Mouse (Mus musculus): ENCODE results near the gene Nars2. TPM values are rescaled to one million over a fixed set of nuclear protein-coding genes. Genes with fewer than 3 reads are reported as not detected.
A peak's percentile ranks its signal among the peaks of the same experiment; 100 is the strongest.

Gene Nars2
- polyA plus RNA-seq, 1 experiment from 2014 or later: 19.2 TPM

GRCm38 (mm10) chr7:97029151-97029550, 77.8 kb downstream of the Nars2 start:
- no peaks in the 10 kb centered on the region for H3K4me1 ChIP-seq

GRCm38 (mm10) chr7:97032412-97032811, 81.1 kb downstream of the Nars2 start:
- no peaks in the 10 kb centered on the region for H3K4me1 ChIP-seq
- H3K27me3 ChIP-seq: no peaks in the 10 kb centered on the region
- no peak overlapping the region for H3K4me3 ChIP-seq
- H3K9me3 ChIP-seq: no peaks in the 10 kb centered on the region
- H3K27ac ChIP-seq: no peak overlapping the region
- H3K4me2 ChIP-seq: no peak overlapping the region
- H3K9ac ChIP-seq: no peak overlapping the region
- no peak for ATAC-seq (ENCODE audit: insufficient number of reproducible peaks, low FRiP score, low TSS enrichment, low read depth)
- 55% methylated on average over 2 of the region's 2 CpGs for WGBS
- H3K36me3 ChIP-seq: 0 out of 2 replicates have a peak, but pooled peaks cover 6% of the 10 kb centered on the region

More at GRCm38 (mm10) chr7:97029151-97029550, 77.8 kb downstream of the Nars2 start:
- Histone ChIP-seq H3K4me2 (no peak overlapping the region), H3K36me3 (no peaks in the 10 kb centered on the region), H3K9me3 (no peaks in the 10 kb centered on the region), H3K9ac (no peak overlapping the region), H3K4me3 (no peak overlapping the region), H3K27me3 (no peaks in the 10 kb centered on the region), H3K27ac (no peak overlapping the region)
- ATAC-seq (ENCODE audit: insufficient number of reproducible peaks, low FRiP score, low TSS enrichment, low read depth): no peak
- 92% methylated on average over 10 of the region's 10 CpGs for WGBS

GRCm38 (mm10) chr7:97039641-97040040, 88.3 kb downstream of the Nars2 start:
- Histone ChIP-seq H3K9me3 (no peaks in the 10 kb centered on the region), H3K27me3 (no peaks in the 10 kb centered on the region), H3K36me3 (0 out of 2 replicates have a peak, but pooled peaks cover 12% of the 10 kb centered on the region), H3K4me1 (0 out of 2 replicates have a peak, but pooled peaks cover 2% of the 10 kb centered on the region), H3K27ac (no peak overlapping the region), H3K4me2 (no peak overlapping the region), H3K4me3 (no peak overlapping the region), H3K9ac (no peak overlapping the region)
- WGBS: 80% methylated on average over 4 of the region's 4 CpGs
- no peak for ATAC-seq (ENCODE audit: insufficient number of reproducible peaks, low FRiP score, low TSS enrichment, low read depth)

- ATAC-seq (ENCODE audit: insufficient number of reproducible peaks, low FRiP score, low TSS enrichment, low read depth): no peak
- H3K4me1 ChIP-seq: 0 out of 2 replicates have a peak, but pooled peaks cover 2% of the 10 kb centered on the region
- no peak overlapping the region for H3K9ac ChIP-seq
- H3K9me3 ChIP-seq: no peaks in the 10 kb centered on the region
- WGBS: 91% methylated on average over 6 of the region's 6 CpGs
- H3K4me3 ChIP-seq: no peak overlapping the region
- no peak overlapping the region for H3K27ac ChIP-seq
- H3K27me3 ChIP-seq: no peaks in the 10 kb centered on the region
- H3K36me3 ChIP-seq: 0 out of 2 replicates have a peak, but pooled peaks cover 8% of the 10 kb centered on the region
- no peak overlapping the region for H3K4me2 ChIP-seq
Measured at GRCm38 (mm10) chr7:97041868-97042449, 90.7 kb downstream of the Nars2 start.

- H3K9ac ChIP-seq: no peak overlapping the region
- WGBS: 68% methylated on average over 1 of the region's 1 CpGs
- 0 out of 2 replicates have a peak, but pooled peaks cover 8% of the 10 kb centered on the region for H3K36me3 ChIP-seq
- H3K9me3 ChIP-seq: no peaks in the 10 kb centered on the region
- no peak overlapping the region for H3K4me2 ChIP-seq
- H3K4me3 ChIP-seq: no peak overlapping the region
- no peak overlapping the region for H3K27ac ChIP-seq
- no peaks in the 10 kb centered on the region for H3K27me3 ChIP-seq
- H3K4me1 ChIP-seq: 0 out of 2 replicates have a peak, but pooled peaks cover 2% of the 10 kb centered on the region
- no peak for ATAC-seq (ENCODE audit: insufficient number of reproducible peaks, low FRiP score, low TSS enrichment, low read depth)
Measured at GRCm38 (mm10) chr7:97042981-97043380, 91.7 kb downstream of the Nars2 start.

- 84% methylated on average over 2 of the region's 2 CpGs for WGBS
- Histone ChIP-seq H3K4me3 (no peak overlapping the region), H3K27me3 (no peaks in the 10 kb centered on the region), H3K4me2 (no peak overlapping the region), H3K9ac (no peak overlapping the region), H3K36me3 (0 out of 2 replicates have a peak, but pooled peaks cover 2% of the 10 kb centered on the region), H3K9me3 (no peaks in the 10 kb centered on the region), H3K27ac (no peak overlapping the region), H3K4me1 (no peaks in the 10 kb centered on the region)
- no peak for ATAC-seq (ENCODE audit: insufficient number of reproducible peaks, low FRiP score, low TSS enrichment, low read depth)
Measured at GRCm38 (mm10) chr7:97060966-97061365, 109.7 kb downstream of the Nars2 start.

- Histone ChIP-seq H3K9ac (no peak overlapping the region), H3K9me3 (no peaks in the 10 kb centered on the region), H3K4me2 (no peak overlapping the region), H3K27me3 (no peaks in the 10 kb centered on the region), H3K27ac (no peak overlapping the region), H3K36me3 (no peaks in the 10 kb centered on the region), H3K4me3 (no peak overlapping the region), H3K4me1 (no peaks in the 10 kb centered on the region)
- WGBS: 72% methylated on average over 3 of the region's 3 CpGs
- no peak for ATAC-seq (ENCODE audit: insufficient number of reproducible peaks, low FRiP score, low TSS enrichment, low read depth)
Measured at GRCm38 (mm10) chr7:97071512-97071911, 120.2 kb downstream of the Nars2 start.

- no peaks in the 10 kb centered on the region for H3K36me3 ChIP-seq
- H3K9me3 ChIP-seq: no peaks in the 10 kb centered on the region
- WGBS: 72% methylated on average over 5 of the region's 5 CpGs
- no peak overlapping the region for H3K4me3 ChIP-seq
- no peaks in the 10 kb centered on the region for H3K27me3 ChIP-seq
- H3K4me2 ChIP-seq: no peak overlapping the region
- H3K27ac ChIP-seq: no peak overlapping the region
- H3K4me1 ChIP-seq: no peaks in the 10 kb centered on the region
- ATAC-seq (ENCODE audit: insufficient number of reproducible peaks, low FRiP score, low TSS enrichment, low read depth): no peak
- no peak overlapping the region for H3K9ac ChIP-seq
Measured at GRCm38 (mm10) chr7:97072061-97072460, 120.8 kb downstream of the Nars2 start.

GRCm38 (mm10) chr7:97074974-97075373, 123.7 kb downstream of the Nars2 start:
- Histone ChIP-seq H3K27me3 (no peaks in the 10 kb centered on the region), H3K4me3 (no peak overlapping the region), H3K9ac (no peak overlapping the region), H3K27ac (no peak overlapping the region), H3K36me3 (no peaks in the 10 kb centered on the region), H3K4me1 (0 out of 2 replicates have a peak, but pooled peaks cover 3% of the 10 kb centered on the region), H3K9me3 (no peaks in the 10 kb centered on the region), H3K4me2 (no peak overlapping the region)
- ATAC-seq (ENCODE audit: insufficient number of reproducible peaks, low FRiP score, low TSS enrichment, low read depth): no peak
- WGBS: 57% methylated on average over 1 of the region's 1 CpGs

- Histone ChIP-seq H3K4me3 (no peak overlapping the region), H3K4me1 (peaks cover 10% of the 10 kb centered on the region; the same call in 1 of the 2 replicates), H3K4me2 (no peak overlapping the region), H3K36me3 (no peaks in the 10 kb centered on the region), H3K27me3 (no peaks in the 10 kb centered on the region), H3K9ac (no peak overlapping the region), H3K27ac (no peak overlapping the region), H3K9me3 (no peaks in the 10 kb centered on the region)
- no peak for ATAC-seq (ENCODE audit: insufficient number of reproducible peaks, low FRiP score, low TSS enrichment, low read depth)
Measured at GRCm38 (mm10) chr7:97076977-97077376, 125.7 kb downstream of the Nars2 start.

- Histone ChIP-seq H3K27ac (no peak overlapping the region), H3K9me3 (no peaks in the 10 kb centered on the region), H3K36me3 (no peaks in the 10 kb centered on the region), H3K27me3 (no peaks in the 10 kb centered on the region), H3K4me3 (no peak overlapping the region), H3K4me2 (no peak overlapping the region), H3K9ac (no peak overlapping the region), H3K4me1 (peaks cover 18% of the 10 kb centered on the region; the same call in 1 of the 2 replicates)
- ATAC-seq (ENCODE audit: insufficient number of reproducible peaks, low FRiP score, low TSS enrichment, low read depth): no peak
- 37% methylated on average over 4 of the region's 4 CpGs for WGBS
Measured at GRCm38 (mm10) chr7:97078685-97079084, 127.4 kb downstream of the Nars2 start.

- WGBS: 16% methylated on average over 6 of the region's 6 CpGs
- Histone ChIP-seq H3K36me3 (no peaks in the 10 kb centered on the region), H3K27ac (0 out of 2 replicates have a peak overlapping the region, but pooled peaks have one; percentile 43), H3K9me3 (no peaks in the 10 kb centered on the region), H3K4me2 (no peak overlapping the region; the same call in 1 of the 2 replicates), H3K4me1 (peaks cover 18% of the 10 kb centered on the region; the same call in 1 of the 2 replicates), H3K9ac (no peak overlapping the region), H3K27me3 (no peaks in the 10 kb centered on the region), H3K4me3 (no peak overlapping the region)
- no peak for ATAC-seq (ENCODE audit: insufficient number of reproducible peaks, low FRiP score, low TSS enrichment, low read depth)
Measured at GRCm38 (mm10) chr7:97079145-97079544, 127.8 kb downstream of the Nars2 start.

Data from limb, embryonic 15.5 days (tissue).